Mouse (Mus musculus) G1E (cell line): ENCODE results near the gene Acat3. TPM values are rescaled to one million over a fixed set of nuclear protein-coding genes. Genes with fewer than 3 reads are reported as not detected.
A peak's percentile ranks its signal among the peaks of the same experiment; 100 is the strongest.
"Not testable (repeated sequence)": the region's sequence is repeated elsewhere in the genome, so short reads cannot be mapped to it uniquely, and the experiment has no call there.

Experiments
- ATAC-seq: 2 replicates; pipeline ENCODE4 v1.8.0; 2016; ENCODE audit warnings: mild to moderate bottlenecking; ENCODE audit not compliant: insufficient number of reproducible peaks, poor library complexity, low FRiP score, severe bottlenecking; ENCODE audit errors: extremely low read depth
- DNase-seq: peaks from one replicate; pipeline ENCODE4 v3.0.0; 2012; ENCODE audit warnings: low spot score
- H3K27me3 ChIP-seq: 2 replicates; pipeline ENCODE4 v1.6.1; 2012; ENCODE audit warnings: mild to moderate bottlenecking, low read length, inconsistent platforms; ENCODE audit not compliant: insufficient read depth
- H3K36me3 ChIP-seq: replicated peaks from 2 replicates; pipeline ENCODE3; 2012; ENCODE audit warnings: mild to moderate bottlenecking, inconsistent platforms
- H3K4me1 ChIP-seq: 2 replicates; pipeline ENCODE4 v1.6.1; 2012; ENCODE audit warnings: low read depth, low read length, inconsistent platforms, mixed read lengths; ENCODE audit not compliant: insufficient read depth
- H3K4me3 ChIP-seq: 2 replicates; pipeline ENCODE4 v1.5.1; 2012; ENCODE audit warnings: low read depth, mild to moderate bottlenecking, inconsistent platforms, low read length, moderate library complexity, mixed read lengths
- H3K9me3 ChIP-seq: replicated peaks from 2 replicates; pipeline ENCODE4 v1.6.1; 2012; ENCODE audit warnings: inconsistent platforms
- CTCF ChIP-seq: IDR thresholded peaks from 2 replicates; pipeline ENCODE4 v1.5.1; 2012; ENCODE audit warnings: low read depth, low read length, inconsistent platforms, mixed read lengths
- GATA1 ChIP-seq: IDR thresholded peaks from 2 replicates; pipeline ENCODE4 v1.6.1; 2012; ENCODE audit warnings: borderline replicate concordance, low read length, inconsistent platforms, mixed read lengths
- GATA2 ChIP-seq: IDR thresholded peaks from 2 replicates; pipeline ENCODE4 v1.6.1; 2012; ENCODE audit warnings: low read depth, low read length, inconsistent platforms, borderline replicate concordance
- POLR2AphosphoS5 ChIP-seq: IDR thresholded peaks from 2 replicates; pipeline ENCODE4 v1.6.1; 2012; ENCODE audit warnings: low read depth, low read length, inconsistent platforms; ENCODE audit not compliant: insufficient replicate concordance
- TAL1 ChIP-seq: conservative IDR thresholded peaks from 2 replicates; pipeline ENCODE4 v1.6.1; 2012; ENCODE audit warnings: low read depth, low read length, inconsistent platforms, mixed read lengths
- polyA plus RNA-seq: library from polyadenylated mRNA; stranded (reverse); fragments of >175 nt; gene quantifications from 2 replicates; pipeline ENCODE4 v1.2.3, GENCODE M21; 2012
- total RNA-seq, 2 experiments: library from RNA; stranded (forward) in 1 of 2; stranded (reverse) in 1 of 2; fragments of 200-1000 nt in 1 of 2; fragments of >200 nt in 1 of 2; fragmentation: Nextera tagmentation in 1 of 2; gene quantifications; 2 replicates each; pipeline ENCODE4 v1.2.3; 2014 to 2017

Acat3 gene
- total and polyA plus RNA-seq, 3 experiments: 0.10 to 0.66 TPM; not detected in 1

- Histone ChIP-seq H3K4me3 (peak within 1 kb of the TSS; percentile 78), H3K4me1 (peaks cover 43% of the 10 kb centered on the region), H3K27me3 (no peaks in the 10 kb centered on the region), H3K9me3 (no peaks in the 10 kb centered on the region), H3K36me3 (peaks cover 44% of the 10 kb centered on the region)
- ATAC-seq: peak; percentile 94
- TF ChIP-seq TAL1 (no peak), GATA2 (no peak), CTCF (no peak), POLR2AphosphoS5 (0 out of 2 replicates have a peak, but pooled peaks have one; percentile 76), GATA1 (no peak)
- peak; percentile 97 for DNase-seq
Observed at GRCm38 (mm10) chr17:12960331-12960873, 20.0 kb upstream of the Acat3 start, which contains the start of gene Acat2. Gene Acat2 (minus strand): TSS chr17:12960747.

GRCm38 (mm10) chr17:12959377-12959776, 19.0 kb upstream of the Acat3 start:
- Histone ChIP-seq H3K36me3 (peaks cover 40% of the 10 kb centered on the region), H3K4me3 (peak overlapping the region; percentile 60), H3K4me1 (peaks cover 43% of the 10 kb centered on the region)
- H3K27me3 ChIP-seq, H3K9me3 ChIP-seq, DNase-seq, ATAC-seq: not testable (repeated sequence)

DNA sequence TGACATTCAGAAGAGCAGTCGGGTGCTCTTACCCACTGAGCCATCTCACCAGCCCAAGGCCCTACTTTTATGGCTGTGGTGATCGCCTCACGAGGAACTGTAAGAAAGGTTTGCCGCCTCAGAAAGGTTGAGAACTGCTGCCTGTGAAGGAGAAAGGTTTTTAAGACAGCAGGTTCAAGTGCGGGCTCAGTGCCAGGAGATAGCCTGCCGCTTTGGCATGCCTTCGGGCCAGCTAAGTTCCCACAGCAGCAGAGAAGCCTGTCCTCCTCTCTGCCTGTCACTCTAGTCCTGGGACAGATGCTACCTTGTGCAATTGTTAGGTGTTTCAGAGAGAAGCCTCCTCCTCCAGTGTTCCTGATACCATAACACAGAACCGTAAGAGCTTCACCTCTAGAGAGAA, 16.3 kb upstream of the Acat3 start:
- TF ChIP-seq GATA1 (no peak), CTCF (no peak), GATA2 (no peak), POLR2AphosphoS5 (no peak), TAL1 (no peak)
- Histone ChIP-seq H3K27me3 (no peaks in the 10 kb centered on the region), H3K4me1 (peaks cover 39% of the 10 kb centered on the region), H3K9me3 (no peaks in the 10 kb centered on the region), H3K36me3 (peaks cover 44% of the 10 kb centered on the region), H3K4me3 (no peak overlapping the region)
- no peak for DNase-seq
- no peak for ATAC-seq

- ATAC-seq (no peak), DNase-seq (no peak)
- no peak for TF ChIP-seq POLR2AphosphoS5
- H3K27me3 ChIP-seq: no peaks in the 10 kb centered on the region
- no peak overlapping the region for H3K4me3 ChIP-seq
- H3K36me3 ChIP-seq: peaks cover 76% of the 10 kb centered on the region
- no peaks in the 10 kb centered on the region for H3K9me3 ChIP-seq
- H3K4me1 ChIP-seq: peaks cover 9% of the 10 kb centered on the region; the same call in 1 of the 2 replicates
Observed at GRCm38 (mm10) chr17:12949669-12950068, 9.3 kb upstream of the Acat3 start.

- no peaks in the 10 kb centered on the region for H3K9me3 ChIP-seq
- H3K36me3 ChIP-seq: peaks cover 53% of the 10 kb centered on the region
- ATAC-seq: no peak
- peaks cover 3% of the 10 kb centered on the region; the same call in 1 of the 2 replicates for H3K27me3 ChIP-seq
- H3K4me1 ChIP-seq: peaks cover 6% of the 10 kb centered on the region
- no peak for DNase-seq
- TF ChIP-seq CTCF (no peak), TAL1 (no peak), GATA2 (no peak), GATA1 (no peak), POLR2AphosphoS5 (no peak)
- no peak overlapping the region for H3K4me3 ChIP-seq
Observed at GRCm38 (mm10) chr17:12942459-12943162, 2.2 kb upstream of the Acat3 start.

DNA sequence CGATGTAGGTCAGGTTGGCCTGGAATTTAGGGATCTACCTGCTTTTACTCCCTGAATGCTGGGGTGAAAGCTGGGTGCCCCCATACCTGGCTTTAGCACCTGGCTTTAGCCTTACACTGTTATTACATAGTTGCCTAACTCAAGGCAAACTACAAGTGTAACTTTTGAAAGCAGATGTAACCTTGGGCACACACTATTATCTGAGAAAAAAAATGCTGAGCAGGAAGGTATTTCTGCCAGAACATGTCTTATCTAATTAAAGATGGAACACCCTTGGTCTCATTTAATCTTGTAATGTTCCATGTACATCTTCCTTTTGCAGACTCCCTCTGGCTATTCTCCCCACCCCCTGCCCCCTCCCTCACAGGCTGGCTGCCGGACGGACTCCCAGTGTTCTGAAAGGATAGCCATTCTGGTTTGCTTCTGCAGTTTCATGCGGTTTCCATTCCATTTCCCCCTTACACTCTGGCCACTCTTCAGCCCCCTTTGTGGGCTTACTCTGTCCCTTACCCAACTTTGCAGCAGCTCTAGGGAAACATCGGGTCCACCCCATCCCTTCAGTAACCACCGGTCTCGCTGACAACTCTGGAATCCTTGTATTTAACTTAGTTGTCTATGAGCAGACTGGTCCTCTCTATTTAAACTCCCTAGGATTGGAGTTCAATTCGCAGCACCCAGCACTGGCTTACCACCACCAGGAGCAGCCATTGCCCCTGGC, 1.3 kb upstream of the Acat3 start:
- H3K4me3 ChIP-seq: no peak overlapping the region
- H3K36me3 ChIP-seq: peaks cover 47% of the 10 kb centered on the region
- TF ChIP-seq POLR2AphosphoS5: no peak
- no peak for TF ChIP-seq GATA1
- no peak for TF ChIP-seq GATA2
- no peak for TF ChIP-seq CTCF
- no peak for TF ChIP-seq TAL1
- ATAC-seq (no peak), DNase-seq (no peak)
- peaks cover 3% of the 10 kb centered on the region; the same call in 1 of the 2 replicates for H3K27me3 ChIP-seq
- no peaks in the 10 kb centered on the region for H3K9me3 ChIP-seq
- H3K4me1 ChIP-seq: peaks cover 6% of the 10 kb centered on the region

DNA sequence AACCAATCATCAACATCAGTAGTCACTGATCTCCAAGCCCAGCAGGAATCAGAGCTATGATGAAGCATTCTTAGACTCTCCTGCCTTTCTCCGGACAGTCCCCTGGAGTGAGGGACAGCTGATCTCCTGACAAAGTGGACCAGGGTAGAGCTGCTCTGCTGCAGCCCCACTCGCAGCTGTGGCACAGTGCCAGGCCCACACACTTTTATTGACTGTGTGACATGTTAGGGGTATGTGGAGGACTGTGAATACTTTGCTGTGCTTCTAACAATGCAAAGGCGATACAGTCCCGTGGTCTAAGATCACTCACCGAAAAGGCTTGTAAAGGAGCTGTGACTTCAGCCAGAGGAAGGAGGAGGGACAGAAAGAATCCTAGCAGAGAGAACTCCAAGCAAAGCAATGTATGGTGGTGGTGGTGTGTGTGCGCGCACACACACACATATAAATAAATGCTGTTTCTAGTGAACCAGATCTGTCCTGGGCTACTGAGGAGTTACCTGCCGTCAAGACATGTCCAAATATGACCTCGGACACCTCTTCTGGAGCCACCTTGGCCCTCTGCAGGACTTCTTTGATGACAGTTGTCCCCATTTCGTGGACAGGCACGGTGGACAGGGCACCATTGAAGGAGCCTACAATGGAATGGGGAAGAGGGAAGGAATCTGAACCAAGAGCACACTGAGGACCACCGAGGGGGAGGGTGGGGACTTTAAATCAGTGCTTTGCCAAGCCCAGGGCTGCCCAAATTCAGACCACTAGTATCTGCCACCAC, 837 bp downstream of the Acat3 start:
- H3K4me1 ChIP-seq, H3K4me3 ChIP-seq, H3K27me3 ChIP-seq, H3K9me3 ChIP-seq, DNase-seq, ATAC-seq: not testable (repeated sequence)
- H3K36me3 ChIP-seq: peaks cover 27% of the 10 kb centered on the region
